Mouse (Mus musculus) heart, embryonic 15.5 days (tissue): Measurements from ENCODE around the gene Pdcd10. TPM values are rescaled to one million over a fixed set of nuclear protein-coding genes. Genes with fewer than 3 reads are reported as not detected.

Experiments used
- polyA plus RNA-seq: library from polyadenylated mRNA; unstranded; fragments of >200 nt; fragmentation: Nextera tagmentation; extraction: Ambion mirVana; gene quantifications from 2 replicates; pipeline ENCODE4 v1.2.1, GENCODE M21; 2015

Pdcd10 gene
- polyA plus RNA-seq, 1 experiment from 2014 or later, result 50.1 TPM

Other genes with a start within 250 kb of the Pdcd10 start
- gene Wdr49, start 74.7 kb downstream of the Pdcd10 start, polyA plus RNA-seq, result not detected in 2 replicates
- 2.9 and 4.0 TPM in 2 replicates for gene Serpini1, start 691 bp upstream of the Pdcd10 start, polyA plus RNA-seq
- gene Gm29133, start 191.3 kb upstream of the Pdcd10 start, polyA plus RNA-seq, result not detected in 2 replicates